Comparison of ENCODE assay signal across 21 mouse cellular contexts in genomic region chr3:108205601-108206000, GRCm38 (mm10). TPM values are rescaled to one million over a fixed set of nuclear protein-coding genes. Genes with fewer than 3 reads are reported as not detected.
A peak's percentile ranks its signal among the peaks of the same experiment; 100 is the strongest.
DNase-seq lines count a peak whose midpoint lies in the region; ATAC-seq lines count a peak whose summit lies in the region.
"Had no signal": no experiment of that assay in that cellular context is flagged by ENCODE, and none has a peak within 500 bp of the region (broad histone marks: within the 10 kb centered on the region; RNA-seq: fewer than 3 reads in every experiment).

No protein-coding gene starts in this region.

- no peak overlapping the region for H3K4me3 ChIP-seq in forebrain, embryonic 15.5 days
- no peak overlapping the region for H3K4me3 ChIP-seq in forebrain, embryonic 13.5 days
- H3K4me3 ChIP-seq in midbrain, embryonic 12.5 days: no peak overlapping the region
- no peak overlapping the region for H3K4me3 ChIP-seq in midbrain, embryonic 15.5 days
- H3K4me3 ChIP-seq: forebrain, embryonic 10.5 days; hindbrain, embryonic 10.5 days; hindbrain, embryonic 13.5 days; intestine, embryonic 15.5 days had no signal

- peaks cover 45% of the 10 kb centered on the region for H3K4me1 ChIP-seq in forebrain, embryonic 15.5 days
- H3K4me1 ChIP-seq in forebrain, embryonic 13.5 days: peaks cover 39% of the 10 kb centered on the region
- peaks cover 34% of the 10 kb centered on the region for H3K4me1 ChIP-seq in midbrain, embryonic 12.5 days
- H3K4me1 ChIP-seq in midbrain, embryonic 15.5 days: peaks cover 28% of the 10 kb centered on the region

- peak; percentile 35 for DNase-seq in cerebellum, adult 11-12 months
- DNase-seq in cerebellum, adult 11 months: no peak
- DNase-seq: adrenal gland, postnatal 14 days; B cell, adult 2 months; cerebellum, adult 9-10 months; gastrocnemius, postnatal 10 days; gastrocnemius, postnatal 36 days; kidney, adult 11 months; kidney, adult 8-10 months had no signal

- no peaks in the 10 kb centered on the region for H3K9me3 ChIP-seq in forebrain, embryonic 15.5 days
- no peaks in the 10 kb centered on the region for H3K9me3 ChIP-seq in forebrain, embryonic 13.5 days (replicated peaks)
- H3K9me3 ChIP-seq in midbrain, embryonic 12.5 days: no peaks in the 10 kb centered on the region
- H3K9me3 ChIP-seq in midbrain, embryonic 15.5 days: no peaks in the 10 kb centered on the region
- H3K9me3 ChIP-seq: forebrain, embryonic 10.5 days; hindbrain, embryonic 10.5 days; hindbrain, embryonic 13.5 days; intestine, embryonic 15.5 days had no signal

- peaks cover 40% of the 10 kb centered on the region for H3K36me3 ChIP-seq in forebrain, embryonic 15.5 days
- H3K36me3 ChIP-seq in forebrain, embryonic 13.5 days (ENCODE audit: poor library complexity, severe bottlenecking): peaks cover 66% of the 10 kb centered on the region
- peaks cover 62% of the 10 kb centered on the region for H3K36me3 ChIP-seq in midbrain, embryonic 12.5 days
- peaks cover 17% of the 10 kb centered on the region for H3K36me3 ChIP-seq in midbrain, embryonic 15.5 days (replicated peaks)

- WGBS in forebrain, embryonic 15.5 days: 90% methylated on average over 8 of the region's 8 CpGs
- 87% methylated on average over 8 of the region's 8 CpGs for WGBS in forebrain, embryonic 13.5 days
- WGBS in midbrain, embryonic 12.5 days: 93% methylated on average over 8 of the region's 8 CpGs
- WGBS in midbrain, embryonic 15.5 days: 89% methylated on average over 8 of the region's 8 CpGs

- no peak overlapping the region for H3K4me2 ChIP-seq in forebrain, embryonic 15.5 days (replicated peaks)
- H3K4me2 ChIP-seq in forebrain, embryonic 13.5 days: no peak overlapping the region
- no peak overlapping the region for H3K4me2 ChIP-seq in midbrain, embryonic 12.5 days (replicated peaks)
- H3K4me2 ChIP-seq in midbrain, embryonic 15.5 days: no peak overlapping the region
- H3K4me2 ChIP-seq: heart, embryonic 11.5 days; hindbrain, embryonic 13.5 days; intestine, embryonic 15.5 days had no signal

- H3K27ac ChIP-seq in forebrain, embryonic 15.5 days (replicated peaks): 0 out of 2 replicates have a peak overlapping the region, but pooled peaks have one; percentile 5
- no peak overlapping the region for H3K27ac ChIP-seq in forebrain, embryonic 13.5 days
- H3K27ac ChIP-seq in midbrain, embryonic 12.5 days (replicated peaks): 0 out of 2 replicates have a peak overlapping the region, but pooled peaks have one; percentile 10
- no peak overlapping the region for H3K27ac ChIP-seq in midbrain, embryonic 15.5 days
- H3K27ac ChIP-seq: forebrain, embryonic 10.5 days; hindbrain, embryonic 10.5 days; hindbrain, embryonic 13.5 days had no signal

- no peak overlapping the region for H3K9ac ChIP-seq in forebrain, embryonic 15.5 days (replicated peaks)
- no peak overlapping the region for H3K9ac ChIP-seq in forebrain, embryonic 13.5 days
- H3K9ac ChIP-seq in midbrain, embryonic 12.5 days (replicated peaks): no peak overlapping the region
- H3K9ac ChIP-seq in midbrain, embryonic 15.5 days: no peak overlapping the region
- H3K9ac ChIP-seq: hindbrain, embryonic 13.5 days; intestine, embryonic 15.5 days had no signal

- no peak for ATAC-seq in forebrain, embryonic 15.5 days (replicated peaks)
- ATAC-seq in forebrain, embryonic 13.5 days: no peak
- no peak for ATAC-seq in midbrain, embryonic 12.5 days (ENCODE audit: low FRiP score, low read depth)
- no peak for ATAC-seq in midbrain, embryonic 15.5 days (replicated peaks)
- ATAC-seq: activated CD4-positive, CD25-positive, alpha-beta regulatory T cell, adult 4 months; hindbrain, embryonic 16.5 days; intestine, embryonic 15.5 days had no signal

- no peaks in the 10 kb centered on the region for H3K27me3 ChIP-seq in forebrain, embryonic 15.5 days
- H3K27me3 ChIP-seq in forebrain, embryonic 13.5 days: no peaks in the 10 kb centered on the region
- H3K27me3 ChIP-seq in midbrain, embryonic 12.5 days: no peaks in the 10 kb centered on the region
- no peaks in the 10 kb centered on the region for H3K27me3 ChIP-seq in midbrain, embryonic 15.5 days (replicated peaks)
- H3K27me3 ChIP-seq: CH12.LX; hindbrain, embryonic 13.5 days; intestine, embryonic 15.5 days had no signal

RNA-seq across cellular contexts. Expression of gene Cyb561d1, which starts 4.6 kb away (rescaled TPM):
- 4.4 and 4.5 TPM in 2 replicates for polyA plus RNA-seq in forebrain, embryonic 15.5 days (2015; fragmentation: Nextera tagmentation; extraction: Ambion mirVana)
- polyA plus RNA-seq in forebrain, embryonic 13.5 days (2015; fragmentation: Nextera tagmentation; extraction: Ambion mirVana): 3.6 and 4.7 TPM in 2 replicates
- polyA plus RNA-seq in midbrain, embryonic 12.5 days (2016; fragmentation: Nextera tagmentation; extraction: Ambion mirVana): 5.6 TPM in 2 replicates
- 4.1 and 4.6 TPM in 2 replicates for polyA plus RNA-seq in midbrain, embryonic 15.5 days (2015; fragmentation: Nextera tagmentation; extraction: Ambion mirVana)

RNA-seq across cellular contexts. Expression of gene Atxn7l2, which starts 5.1 kb away (rescaled TPM):
- 32.5 and 33.6 TPM in 2 replicates for polyA plus RNA-seq in forebrain, embryonic 15.5 days (2015; fragmentation: Nextera tagmentation; extraction: Ambion mirVana)
- polyA plus RNA-seq in forebrain, embryonic 13.5 days (2015; fragmentation: Nextera tagmentation; extraction: Ambion mirVana): 29.0 and 30.3 TPM in 2 replicates
- 28.9 and 29.8 TPM in 2 replicates for polyA plus RNA-seq in midbrain, embryonic 12.5 days (2016; fragmentation: Nextera tagmentation; extraction: Ambion mirVana)
- 26.4 and 26.8 TPM in 2 replicates for polyA plus RNA-seq in midbrain, embryonic 15.5 days (2015; fragmentation: Nextera tagmentation; extraction: Ambion mirVana)

RNA-seq across cellular contexts. Expression of gene Amigo1, which starts 19.5 kb away (rescaled TPM):
- polyA plus RNA-seq in forebrain, embryonic 15.5 days (2015; fragmentation: Nextera tagmentation; extraction: Ambion mirVana): 9.9 and 11.7 TPM in 2 replicates
- polyA plus RNA-seq in forebrain, embryonic 13.5 days (2015; fragmentation: Nextera tagmentation; extraction: Ambion mirVana): 6.4 and 8.1 TPM in 2 replicates
- polyA plus RNA-seq in midbrain, embryonic 12.5 days (2016; fragmentation: Nextera tagmentation; extraction: Ambion mirVana): 7.5 and 9.3 TPM in 2 replicates
- polyA plus RNA-seq in midbrain, embryonic 15.5 days (2015; fragmentation: Nextera tagmentation; extraction: Ambion mirVana): 14.4 and 14.7 TPM in 2 replicates

RNA-seq across cellular contexts. Expression of gene Sypl2, which starts 20.8 kb away (rescaled TPM):
- 2.3 and 2.7 TPM in 2 replicates for polyA plus RNA-seq in forebrain, embryonic 15.5 days (2015; fragmentation: Nextera tagmentation; extraction: Ambion mirVana)
- polyA plus RNA-seq in forebrain, embryonic 13.5 days (2015; fragmentation: Nextera tagmentation; extraction: Ambion mirVana): 2.5 TPM in 2 replicates
- 1.3 and 2.0 TPM in 2 replicates for polyA plus RNA-seq in midbrain, embryonic 12.5 days (2016; fragmentation: Nextera tagmentation; extraction: Ambion mirVana)
- polyA plus RNA-seq in midbrain, embryonic 15.5 days (2015; fragmentation: Nextera tagmentation; extraction: Ambion mirVana): 0.27 and 0.70 TPM in 2 replicates
- polyA plus RNA-seq: activated CD4-positive, CD25-positive, alpha-beta regulatory T cell, adult 4 months had no signal

RNA-seq across cellular contexts. Expression of gene Gpr61, which starts 50.9 kb away (rescaled TPM):
- 1.9 and 2.2 TPM in 2 replicates for polyA plus RNA-seq in forebrain, embryonic 15.5 days (2015; fragmentation: Nextera tagmentation; extraction: Ambion mirVana)
- 0.98 and 1.0 TPM in 2 replicates for polyA plus RNA-seq in forebrain, embryonic 13.5 days (2015; fragmentation: Nextera tagmentation; extraction: Ambion mirVana)
- 0.80 and 1.0 TPM in 2 replicates for polyA plus RNA-seq in midbrain, embryonic 12.5 days (2016; fragmentation: Nextera tagmentation; extraction: Ambion mirVana)
- 5.2 and 5.7 TPM in 2 replicates for polyA plus RNA-seq in midbrain, embryonic 15.5 days (2015; fragmentation: Nextera tagmentation; extraction: Ambion mirVana)
- polyA plus RNA-seq: activated CD4-positive, CD25-positive, alpha-beta regulatory T cell, adult 4 months had no signal

Comparison
In these comparisons a context has a peak if more than half of its experiments do, and no peak if none do; other contexts are left out.
1. H3K27ac ChIP-seq: peak in forebrain, embryonic 15.5 days (single experiment) and midbrain, embryonic 12.5 days (single experiment); none in forebrain, embryonic 13.5 days (single experiment) and midbrain, embryonic 15.5 days (single experiment).